Mouse (Mus musculus): ENCODE data around the gene Batf3.

The Batf3 gene

GRCm38 (mm10) chr1:191097802-191098747 lies at the start of gene Batf3:
Gene Batf3, plus strand, starts transcription at chr1:191097847.
- peak; percentile 26 to 77 for DNase-seq (ENCODE audit: low spot score in 2 of 2)

GRCm38 (mm10) chr1:191053555-191053954 lies 44.1 kb upstream of the Batf3 start:
- no peak for DNase-seq (ENCODE audit: low spot score in 2 of 2)

GRCm38 (mm10) chr1:191054870-191055532 lies 42.6 kb upstream of the Batf3 start:
- peak in 1 of 2 experiments; percentile 61 for DNase-seq (ENCODE audit: low spot score in 2 of 2)

- no peak for DNase-seq (ENCODE audit: low spot score in 2 of 2)
Measured at GRCm38 (mm10) chr1:191055533-191055873, 42.1 kb upstream of the Batf3 start.

- DNase-seq (ENCODE audit: low spot score in 2 of 2), result no peak
Measured at GRCm38 (mm10) chr1:191057461-191057860, 40.2 kb upstream of the Batf3 start.

GRCm38 (mm10) chr1:191062241-191062780 lies 35.3 kb upstream of the Batf3 start:
- no peak for DNase-seq (ENCODE audit: low spot score in 2 of 2)

GRCm38 (mm10) chr1:191062781-191063485 lies 34.7 kb upstream of the Batf3 start, which contains the start of the genes Tatdn3 and Nsl1:
Gene Tatdn3, minus strand, starts transcription at chr1:191062932.
Gene Nsl1, plus strand, starts transcription at chr1:191063012.
- peak; percentile 92 to 99 for DNase-seq (ENCODE audit: low spot score in 2 of 2)

- peak in 1 of 2 experiments; percentile 53 for DNase-seq (ENCODE audit: low spot score in 2 of 2)
Measured at GRCm38 (mm10) chr1:191063700-191064099, 33.9 kb upstream of the Batf3 start.

- DNase-seq (ENCODE audit: low spot score in 2 of 2), result no peak
Measured at GRCm38 (mm10) chr1:191064535-191064934, 33.1 kb upstream of the Batf3 start.

GRCm38 (mm10) chr1:191065188-191065587 lies 32.5 kb upstream of the Batf3 start:
- DNase-seq (ENCODE audit: low spot score in 2 of 2), result no peak

GRCm38 (mm10) chr1:191068377-191068776 lies 29.3 kb upstream of the Batf3 start:
- DNase-seq (ENCODE audit: low spot score in 2 of 2), result no peak

GRCm38 (mm10) chr1:191070259-191070658 lies 27.4 kb upstream of the Batf3 start:
- DNase-seq (ENCODE audit: low spot score in 2 of 2), result no peak

GRCm38 (mm10) chr1:191071613-191072012 lies 26.0 kb upstream of the Batf3 start:
- DNase-seq (ENCODE audit: low spot score in 2 of 2), result no peak

- DNase-seq (ENCODE audit: low spot score in 2 of 2), result no peak
Measured at GRCm38 (mm10) chr1:191072329-191072913, 25.2 kb upstream of the Batf3 start.

- peak in 1 of 2 experiments; percentile 46 for DNase-seq (ENCODE audit: low spot score in 2 of 2)
Measured at GRCm38 (mm10) chr1:191073001-191073400, 24.6 kb upstream of the Batf3 start.

GRCm38 (mm10) chr1:191073486-191073885 lies 24.2 kb upstream of the Batf3 start:
- DNase-seq (ENCODE audit: low spot score in 2 of 2), result no peak

- DNase-seq (ENCODE audit: low spot score in 2 of 2), result no peak
Measured at GRCm38 (mm10) chr1:191075199-191075883, 22.3 kb upstream of the Batf3 start.

GRCm38 (mm10) chr1:191083230-191083629 lies 14.4 kb upstream of the Batf3 start:
- no peak for DNase-seq (ENCODE audit: low spot score in 2 of 2)

- DNase-seq (ENCODE audit: low spot score in 2 of 2), result peak; percentile 58 to 85
Measured at GRCm38 (mm10) chr1:191084951-191085559, 12.6 kb upstream of the Batf3 start.

- DNase-seq (ENCODE audit: low spot score in 2 of 2), result no peak
Measured at GRCm38 (mm10) chr1:191085597-191085996, 12.1 kb upstream of the Batf3 start.

Data from spleen, postnatal 4 days (tissue).